Mouse (Mus musculus): ENCODE results near the gene Ttc13. TPM values are rescaled to one million over a fixed set of nuclear protein-coding genes. Genes with fewer than 3 reads are reported as not detected.

Ttc13 gene
- total and polyA plus RNA-seq, 2 experiments from 2014 or later, result 64.8 to 66.5 TPM

DNA sequence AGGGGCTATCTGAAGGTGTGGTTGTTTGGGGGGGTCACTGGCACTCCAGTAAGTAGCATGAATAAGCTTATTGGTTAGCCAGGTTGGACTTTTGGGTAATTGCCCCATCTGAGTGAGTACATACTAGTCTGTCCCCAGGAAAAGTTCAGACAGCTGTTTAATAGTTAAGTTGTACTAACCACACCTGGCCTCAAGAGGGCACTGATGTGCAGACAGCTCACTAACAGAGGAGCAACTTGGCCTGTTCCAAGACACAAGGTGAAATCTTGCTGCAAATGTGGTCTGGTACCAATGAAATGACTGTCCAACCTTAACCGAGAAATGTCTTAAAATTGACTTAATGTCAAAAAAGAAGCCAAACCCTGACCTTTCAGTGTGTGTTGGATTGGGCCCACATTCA is 17.5 kb upstream of the Ttc13 start:
- no peaks in the 10 kb centered on the region for H3K9me3 ChIP-seq (ENCODE audit: low read length)
- no peaks in the 10 kb centered on the region for H3K4me1 ChIP-seq (ENCODE audit: insufficient read depth, low read length)
- 73% methylated on average over 1 of the region's 1 CpGs for WGBS
- TF ChIP-seq CTCF (IDR thresholded peaks at IDR 0.05), result peak; percentile 84
- H3K27me3 ChIP-seq (ENCODE audit: insufficient read depth, low read length), result no peaks in the 10 kb centered on the region
- DNase-seq (ENCODE audit: low spot score) (peak; percentile 61), ATAC-seq (ENCODE audit: low FRiP score) (no peak)
- peaks cover 8% of the 10 kb centered on the region; the same call in 1 of the 2 replicates for H3K36me3 ChIP-seq (ENCODE audit: insufficient read depth, low read length)
- no peak overlapping the region for H3K4me2 ChIP-seq (ENCODE audit: low read depth, low read length, poor library complexity, severe bottlenecking)
- H3K4me3 ChIP-seq (ENCODE audit: low read depth, low read length), result no peak overlapping the region
- no peak overlapping the region for H3K9ac ChIP-seq (replicated peaks; ENCODE audit: low read length, poor library complexity, severe bottlenecking)
- H3K27ac ChIP-seq (ENCODE audit: low read depth, low read length), result no peak overlapping the region

DNA sequence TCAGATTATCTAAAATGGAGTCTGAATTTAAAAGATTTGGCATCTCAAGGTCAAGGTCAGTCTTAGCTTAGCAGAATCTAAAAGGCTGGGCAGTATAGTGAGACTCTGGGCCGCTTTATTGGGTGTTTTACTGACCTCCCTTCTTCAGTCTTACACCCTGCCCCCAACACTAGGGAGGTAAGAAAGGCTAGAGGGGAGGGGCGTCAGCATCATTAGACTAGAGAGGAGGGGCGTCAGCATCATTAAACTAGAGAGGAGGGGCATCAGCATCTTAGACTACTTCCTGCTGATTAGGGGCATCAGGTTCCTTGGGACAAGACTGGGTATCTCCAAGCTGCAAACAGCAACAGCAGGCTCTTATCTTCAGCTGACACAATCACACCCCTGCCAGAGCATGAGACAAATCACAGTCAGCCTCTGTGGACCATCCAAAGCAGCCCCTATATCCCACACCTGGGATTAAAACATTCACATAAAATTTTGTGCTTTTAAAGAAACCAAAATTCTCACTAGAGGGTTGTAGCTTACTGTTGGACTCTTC is 13.7 kb upstream of the Ttc13 start:
- no peak overlapping the region for H3K9ac ChIP-seq (replicated peaks; ENCODE audit: low read length, poor library complexity, severe bottlenecking)
- H3K4me3 ChIP-seq (ENCODE audit: low read depth, low read length), result no peak overlapping the region
- H3K27ac ChIP-seq (ENCODE audit: low read depth, low read length), result no peak overlapping the region
- H3K4me2 ChIP-seq (ENCODE audit: low read depth, low read length, poor library complexity, severe bottlenecking), result no peak overlapping the region
- WGBS, result 84% methylated on average over 3 of the region's 3 CpGs
- H3K36me3 ChIP-seq (ENCODE audit: insufficient read depth, low read length), result peaks cover 39% of the 10 kb centered on the region
- no peak for DNase-seq (ENCODE audit: low spot score)
- ATAC-seq (ENCODE audit: low FRiP score), result no peak
- no peaks in the 10 kb centered on the region for H3K27me3 ChIP-seq (ENCODE audit: insufficient read depth, low read length)
- no peaks in the 10 kb centered on the region for H3K4me1 ChIP-seq (ENCODE audit: insufficient read depth, low read length)
- no peaks in the 10 kb centered on the region for H3K9me3 ChIP-seq (ENCODE audit: low read length)
- TF ChIP-seq CTCF (IDR thresholded peaks at IDR 0.05), result no peak

DNA sequence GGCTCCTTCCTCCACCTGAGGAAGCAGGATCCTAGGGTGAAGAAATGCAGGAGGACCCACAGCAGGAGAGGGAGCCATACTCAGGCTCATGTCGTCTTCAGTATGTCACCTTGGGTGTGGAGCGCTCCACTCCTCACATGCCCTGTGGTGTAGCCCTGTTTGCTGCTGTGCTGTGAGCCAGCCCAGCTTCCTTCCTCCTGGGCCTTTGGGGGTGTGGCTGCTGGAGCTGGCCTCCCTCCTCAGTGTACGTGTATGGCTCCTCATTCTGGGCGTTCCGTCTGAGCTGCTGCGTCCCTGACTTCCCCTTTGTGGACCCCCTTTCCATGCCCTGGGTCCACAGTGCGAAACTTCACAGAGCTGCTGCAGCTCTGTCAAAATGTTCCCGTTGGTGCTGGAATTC is 11.0 kb upstream of the Ttc13 start:
- Histone ChIP-seq H3K4me3 (ENCODE audit: low read depth, low read length) (no peak overlapping the region), H3K27ac (ENCODE audit: low read depth, low read length) (no peak overlapping the region), H3K4me1 (ENCODE audit: insufficient read depth, low read length) (no peaks in the 10 kb centered on the region), H3K36me3 (ENCODE audit: insufficient read depth, low read length) (peaks cover 64% of the 10 kb centered on the region), H3K9me3 (ENCODE audit: low read length) (no peaks in the 10 kb centered on the region), H3K27me3 (ENCODE audit: insufficient read depth, low read length) (no peaks in the 10 kb centered on the region), H3K4me2 (ENCODE audit: low read depth, low read length, poor library complexity, severe bottlenecking) (no peak overlapping the region), H3K9ac (replicated peaks; ENCODE audit: low read length, poor library complexity, severe bottlenecking) (no peak overlapping the region)
- no peak for TF ChIP-seq CTCF (IDR thresholded peaks at IDR 0.05)
- no peak for DNase-seq (ENCODE audit: low spot score)
- no peak for ATAC-seq (ENCODE audit: low FRiP score)
- 94% methylated on average over 8 of the region's 8 CpGs for WGBS

DNA sequence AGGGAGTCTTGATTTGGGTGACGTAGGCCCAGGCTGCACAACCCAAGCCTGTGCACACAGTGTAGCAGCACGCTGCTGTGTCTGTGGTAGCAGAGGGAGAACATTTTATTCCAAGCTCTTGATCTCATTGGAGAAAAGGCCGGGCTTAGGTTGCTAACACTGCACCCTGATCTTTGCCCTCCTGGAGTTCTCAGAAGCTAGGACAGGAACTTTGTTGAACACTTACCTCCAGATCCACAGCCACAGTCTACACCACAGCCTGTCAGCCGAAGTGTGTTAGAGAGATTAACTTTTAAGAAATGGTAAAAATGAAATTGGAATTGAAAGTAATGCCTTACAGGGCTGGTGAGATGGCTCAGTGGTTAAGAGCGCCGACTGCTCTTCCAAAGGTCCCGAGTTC is 2.5 kb upstream of the Ttc13 start:
- DNase-seq (ENCODE audit: low spot score), result no peak
- no peak for ATAC-seq (ENCODE audit: low FRiP score)
- no peak overlapping the region for H3K9ac ChIP-seq (replicated peaks; ENCODE audit: low read length, poor library complexity, severe bottlenecking)
- no peaks in the 10 kb centered on the region for H3K9me3 ChIP-seq (ENCODE audit: low read length)
- no peak for TF ChIP-seq CTCF (IDR thresholded peaks at IDR 0.05)
- no peak overlapping the region for H3K27ac ChIP-seq (ENCODE audit: low read depth, low read length)
- no peak overlapping the region for H3K4me3 ChIP-seq (ENCODE audit: low read depth, low read length)
- peaks cover 19% of the 10 kb centered on the region; the same call in 1 of the 2 replicates for H3K4me1 ChIP-seq (ENCODE audit: insufficient read depth, low read length)
- 97% methylated on average over 7 of the region's 7 CpGs for WGBS
- no peaks in the 10 kb centered on the region for H3K27me3 ChIP-seq (ENCODE audit: insufficient read depth, low read length)
- H3K36me3 ChIP-seq (ENCODE audit: insufficient read depth, low read length), result peaks cover 16% of the 10 kb centered on the region
- no peak overlapping the region for H3K4me2 ChIP-seq (ENCODE audit: low read depth, low read length, poor library complexity, severe bottlenecking)

DNA sequence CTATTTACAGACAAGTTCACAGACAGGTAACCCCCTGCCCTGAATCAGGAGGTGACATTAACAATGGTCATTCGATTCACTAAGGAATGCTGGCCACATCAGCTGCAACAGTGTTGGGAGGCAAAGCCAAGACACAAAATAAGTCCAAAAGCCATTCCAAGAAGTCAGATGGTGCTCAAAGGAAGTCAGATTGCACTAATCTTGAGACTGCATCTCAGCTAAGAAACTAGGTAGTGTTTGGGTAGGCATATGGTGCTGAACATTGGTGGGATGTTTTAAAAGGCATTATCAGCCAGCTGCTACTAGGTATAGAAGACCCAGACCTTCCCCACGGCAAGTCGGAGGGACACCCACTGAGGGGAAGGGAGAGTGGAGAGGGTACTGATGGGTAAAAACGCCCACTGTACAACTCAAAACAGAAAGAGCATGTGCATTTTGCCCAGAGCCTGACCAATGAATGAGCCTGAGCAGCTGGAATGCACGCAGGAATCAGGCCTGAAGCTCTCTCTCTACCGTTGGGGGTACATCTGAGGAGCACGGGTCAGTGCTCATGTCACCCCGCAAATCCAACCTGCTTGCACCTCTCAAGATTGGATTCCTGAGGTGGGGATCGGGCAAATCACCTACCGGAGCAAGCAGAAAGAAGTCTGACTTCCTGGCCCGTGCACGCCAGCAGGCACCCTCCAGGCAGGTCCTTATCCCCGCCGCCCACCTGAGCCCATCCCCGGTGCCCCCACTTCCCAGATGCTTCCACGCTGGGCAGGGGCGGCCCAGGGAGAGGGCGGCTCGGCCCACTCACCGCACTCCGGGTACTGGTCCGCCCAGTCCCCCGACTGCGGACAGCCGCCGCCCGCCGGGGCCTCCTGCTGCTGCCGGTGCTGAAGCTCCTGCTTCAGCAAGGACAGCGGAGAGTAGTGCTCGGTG is 583 bp downstream of the Ttc13 start:
- H3K27me3 ChIP-seq (ENCODE audit: insufficient read depth, low read length), result no peaks in the 10 kb centered on the region
- ATAC-seq (ENCODE audit: low FRiP score), result peak; percentile 68
- WGBS, result 4% methylated on average over 29 of the region's 31 CpGs

DNA sequence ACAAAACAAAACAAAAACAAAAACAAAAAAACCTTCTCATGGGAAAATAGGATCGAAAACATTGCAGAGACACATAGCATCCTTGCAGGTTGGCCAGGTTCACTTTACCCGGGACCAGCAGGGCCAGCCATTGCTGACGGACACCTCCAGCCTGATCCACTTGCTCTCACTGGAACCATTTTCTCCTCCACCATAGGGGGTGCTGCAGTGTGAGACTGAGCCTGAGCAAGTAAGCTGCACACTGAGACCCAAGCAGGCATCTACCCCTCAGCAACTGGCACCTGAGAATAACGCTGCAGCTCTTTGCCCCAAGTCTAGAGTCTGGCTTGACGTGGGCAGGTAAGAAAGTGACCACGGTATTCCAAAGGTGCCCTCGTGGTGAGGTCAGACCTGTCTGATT is 1.6 kb downstream of the Ttc13 start:
- H3K4me3 ChIP-seq (ENCODE audit: low read depth, low read length), result no peak overlapping the region
- H3K9ac ChIP-seq (replicated peaks; ENCODE audit: low read length, poor library complexity, severe bottlenecking), result no peak overlapping the region
- no peak for ATAC-seq (ENCODE audit: low FRiP score)
- no peaks in the 10 kb centered on the region for H3K9me3 ChIP-seq (ENCODE audit: low read length)
- peak; percentile 49 for TF ChIP-seq CTCF (IDR thresholded peaks at IDR 0.05)
- 85% methylated on average over 7 of the region's 7 CpGs for WGBS
- no peak overlapping the region for H3K4me2 ChIP-seq (ENCODE audit: low read depth, low read length, poor library complexity, severe bottlenecking)
- H3K4me1 ChIP-seq (ENCODE audit: insufficient read depth, low read length), result peaks cover 19% of the 10 kb centered on the region; the same call in 1 of the 2 replicates
- H3K27me3 ChIP-seq (ENCODE audit: insufficient read depth, low read length), result no peaks in the 10 kb centered on the region
- H3K27ac ChIP-seq (ENCODE audit: low read depth, low read length), result no peak overlapping the region
- 0 out of 2 replicates have a peak, but pooled peaks cover 2% of the 10 kb centered on the region for H3K36me3 ChIP-seq (ENCODE audit: insufficient read depth, low read length)
- DNase-seq (ENCODE audit: low spot score), result no peak

More for the DNA sequence above, 583 bp downstream of the Ttc13 start:
- no peaks in the 10 kb centered on the region for H3K9me3 ChIP-seq (ENCODE audit: low read length)
- peak; percentile 5 for DNase-seq (ENCODE audit: low spot score)
- H3K4me3 ChIP-seq (ENCODE audit: low read depth, low read length), result peak overlapping the region; percentile 89
- no peak for TF ChIP-seq CTCF (IDR thresholded peaks at IDR 0.05)
- peak overlapping the region; percentile 67 for H3K27ac ChIP-seq (ENCODE audit: low read depth, low read length)
- H3K4me1 ChIP-seq (ENCODE audit: insufficient read depth, low read length), result peaks cover 19% of the 10 kb centered on the region; the same call in 1 of the 2 replicates
- H3K4me2 ChIP-seq (ENCODE audit: low read depth, low read length, poor library complexity, severe bottlenecking), result peak overlapping the region; percentile 82
- peak overlapping the region; percentile 89 for H3K9ac ChIP-seq (replicated peaks; ENCODE audit: low read length, poor library complexity, severe bottlenecking)
- 0 out of 2 replicates have a peak, but pooled peaks cover 2% of the 10 kb centered on the region for H3K36me3 ChIP-seq (ENCODE audit: insufficient read depth, low read length)
